Mouse (Mus musculus): Measurements from ENCODE around the gene Psph.

Psph gene

DNA sequence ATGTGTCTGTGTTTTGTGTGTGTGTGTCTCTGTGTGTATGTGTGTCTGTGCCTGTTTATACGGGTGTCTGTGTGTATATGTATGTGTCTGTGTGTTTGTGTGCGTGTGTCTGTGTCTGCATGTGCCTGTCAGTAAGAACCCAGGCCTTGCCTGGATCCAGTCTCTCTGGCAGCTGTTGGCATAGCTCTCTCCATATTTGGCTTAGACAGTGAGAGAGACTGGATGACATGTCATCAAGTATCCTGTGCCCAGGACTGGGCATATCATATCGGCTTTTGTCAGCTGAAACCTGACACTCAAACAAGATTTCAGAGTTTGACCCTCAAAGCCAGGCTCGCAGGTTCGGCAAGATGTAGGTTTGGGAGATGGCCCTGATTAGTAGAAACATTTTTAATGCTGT lies 56.2 kb downstream of the Psph start:
- DNase-seq: no peak

DNA sequence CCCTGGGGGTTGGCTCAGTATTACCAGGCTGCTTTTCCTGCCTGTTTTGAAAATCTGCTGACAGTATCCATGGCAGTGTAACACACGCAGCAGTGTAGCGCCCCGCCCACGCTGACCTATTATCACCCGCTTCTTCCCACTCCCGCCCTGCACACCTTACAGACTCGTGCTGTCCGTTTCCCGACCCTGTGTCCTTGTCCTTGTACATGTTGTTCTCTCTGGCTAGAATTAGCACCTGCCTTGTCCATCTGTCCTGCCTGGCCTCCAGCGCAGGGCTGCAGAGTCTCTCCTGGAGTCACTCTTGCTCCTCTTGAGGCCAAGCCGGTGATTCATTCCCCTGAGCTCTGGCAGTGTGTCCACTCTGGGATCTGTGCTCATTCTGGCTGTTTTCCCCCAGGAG lies 56.9 kb downstream of the Psph start:
- DNase-seq: peak; percentile 51

DNA sequence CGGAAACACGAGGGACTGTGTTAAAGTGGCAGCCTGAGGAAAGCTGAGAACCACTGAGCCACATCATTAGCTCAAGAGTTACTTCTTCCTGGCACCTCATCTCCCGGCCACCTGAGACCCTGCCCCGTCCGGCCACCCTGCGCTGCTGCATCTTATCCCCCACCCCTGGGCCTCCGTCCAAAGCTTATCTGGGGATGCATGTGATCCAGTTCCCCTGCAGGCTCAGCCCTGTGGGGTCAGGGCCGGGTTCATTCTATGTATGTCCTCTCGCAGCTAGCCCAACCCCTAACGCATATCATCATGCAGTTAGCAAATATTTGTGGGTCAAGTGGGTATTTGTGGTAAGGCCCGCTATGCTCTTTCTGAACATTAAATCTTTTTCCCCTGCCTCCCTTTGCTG lies 58.0 kb downstream of the Psph start:
- peak; percentile 41 for DNase-seq

DNA sequence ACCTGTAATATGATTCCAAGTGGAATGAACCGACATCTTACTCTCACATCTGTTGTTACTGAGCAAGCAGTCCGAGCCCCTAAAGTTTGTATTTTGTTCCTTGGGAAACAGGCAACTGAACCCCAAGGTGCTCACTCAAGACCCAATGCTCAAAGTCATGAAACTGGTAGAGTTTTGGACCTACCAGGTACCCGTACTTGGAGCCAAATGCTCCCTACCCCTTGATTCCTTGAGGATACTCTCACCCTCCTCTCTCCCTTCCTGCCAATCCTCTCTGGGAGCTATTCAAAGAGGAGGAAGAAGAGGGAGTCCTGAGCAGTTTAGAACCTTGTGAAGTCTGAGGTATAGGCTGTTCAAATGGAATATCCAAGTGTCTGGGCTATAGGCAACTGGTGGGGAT lies 60.5 kb downstream of the Psph start:
- no peak for DNase-seq

DNA sequence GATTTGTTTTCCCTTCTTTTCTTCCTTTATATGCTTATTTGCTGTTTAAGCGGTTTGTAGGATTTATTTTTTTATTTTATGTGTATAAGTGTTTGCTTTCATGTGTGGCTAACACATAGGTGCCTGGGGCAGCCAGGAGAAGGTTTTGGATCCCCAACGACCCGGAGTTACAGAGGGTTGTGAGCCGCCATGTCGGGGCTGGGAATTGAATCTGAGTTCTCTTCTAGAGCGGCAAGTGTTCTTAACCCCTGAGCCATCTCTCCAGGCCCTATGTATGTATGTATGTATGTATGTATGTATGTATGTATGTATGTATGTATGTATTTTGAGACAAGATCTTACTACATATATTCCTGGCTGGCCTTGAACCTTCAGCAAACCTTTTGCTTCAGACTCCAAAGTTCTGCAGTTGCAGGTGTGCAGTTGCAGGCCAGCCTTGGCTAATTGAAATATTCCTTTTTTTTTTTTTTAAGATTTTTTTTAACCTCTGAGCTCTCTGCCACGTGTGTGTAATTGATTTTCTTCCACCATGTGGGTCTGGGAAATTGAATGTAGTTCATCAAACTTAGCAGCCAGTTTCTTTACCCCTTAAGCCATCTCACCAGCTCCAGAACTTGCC lies 61.4 kb downstream of the Psph start:
- DNase-seq: no peak

DNA sequence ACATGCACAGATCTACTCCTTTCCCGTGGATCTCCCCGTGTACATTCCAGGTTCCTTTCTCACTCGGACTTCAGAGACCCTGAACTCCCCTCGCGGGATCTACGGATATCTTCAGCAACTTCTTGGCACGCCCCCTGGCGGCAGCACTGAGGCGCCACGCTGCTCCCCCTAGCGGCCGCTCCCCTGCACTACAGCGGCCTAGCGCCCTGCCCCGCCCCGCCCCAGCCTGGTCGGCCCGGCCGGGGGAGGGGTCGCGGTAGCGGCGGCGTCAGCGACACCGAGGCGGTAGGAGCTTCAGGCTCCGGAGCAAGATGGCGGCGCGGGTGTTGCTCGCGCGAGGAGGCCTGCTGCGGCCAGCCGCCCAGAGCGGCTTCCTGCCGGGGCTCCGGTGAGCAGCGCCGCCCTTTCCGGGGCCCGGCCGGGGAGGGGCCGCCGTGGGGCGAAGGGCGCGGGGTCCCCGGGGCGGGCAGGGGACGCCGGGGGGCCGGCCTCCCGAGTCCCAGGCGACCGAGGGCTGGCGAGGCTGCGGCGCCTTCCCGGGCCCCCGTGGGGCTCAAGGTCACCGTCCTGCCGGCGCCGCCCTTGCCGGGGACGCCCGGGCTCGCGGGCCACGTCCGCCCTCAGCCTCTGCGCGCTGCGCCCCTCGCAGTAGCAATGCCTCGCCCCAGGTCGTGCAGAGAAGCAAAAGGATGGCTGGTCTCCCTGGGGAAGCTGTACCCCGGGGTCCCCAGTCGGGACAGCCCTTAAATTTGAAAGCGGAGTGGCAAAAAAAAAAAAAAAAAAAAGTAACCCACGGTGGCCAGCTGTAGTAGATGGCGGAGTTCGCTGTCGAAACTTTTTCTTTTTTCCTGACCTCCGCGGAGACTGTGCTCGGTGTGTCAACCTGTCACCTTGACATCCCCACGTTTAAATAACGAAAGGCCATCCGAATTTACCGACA lies 62.1 kb downstream of the Psph start, which contains the start of gene Nipsnap2:
Nipsnap2 (plus strand) TSS at position 230 of the 940 bp plus-strand sequence.
- DNase-seq: peak; percentile 94

DNA sequence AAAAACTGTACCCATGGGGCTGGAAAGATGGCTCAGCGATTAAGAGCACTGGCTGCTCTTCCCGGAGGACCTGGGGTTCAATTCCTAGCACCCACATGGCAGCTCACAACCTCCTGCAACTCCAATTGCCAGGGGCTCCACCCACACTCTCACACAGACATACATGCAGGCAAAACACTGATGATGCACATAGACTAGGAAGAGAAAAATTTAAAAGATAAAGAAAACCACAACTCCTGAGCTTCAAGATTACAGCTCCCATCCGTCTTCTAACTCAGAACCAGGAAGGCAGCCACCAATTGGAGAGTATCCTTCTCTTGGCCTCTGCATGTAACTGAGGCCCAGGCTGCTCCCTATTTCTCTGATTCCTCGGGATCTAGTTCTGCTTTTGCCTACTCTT lies 63.0 kb downstream of the Psph start:
- no peak for DNase-seq

DNA sequence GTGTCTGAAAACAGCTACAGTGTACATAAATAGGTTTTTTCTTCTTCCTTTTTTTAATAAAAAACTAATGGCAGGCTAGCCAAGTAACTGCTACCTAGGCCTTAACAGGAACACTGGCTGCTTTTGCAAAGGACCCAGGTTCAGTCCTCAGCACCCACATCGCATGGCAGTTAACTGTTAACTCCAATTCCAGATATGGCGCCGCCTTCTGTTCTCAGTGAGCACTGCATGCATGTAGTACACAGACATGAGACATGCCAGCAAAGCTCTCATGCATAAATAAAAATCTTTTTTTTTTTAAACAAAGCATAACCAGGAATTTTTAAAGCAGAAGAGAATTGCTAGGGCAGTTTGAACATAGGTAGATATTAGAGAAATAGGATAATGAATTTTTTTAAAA lies 67.1 kb downstream of the Psph start:
- peak; percentile 21 for DNase-seq

DNA sequence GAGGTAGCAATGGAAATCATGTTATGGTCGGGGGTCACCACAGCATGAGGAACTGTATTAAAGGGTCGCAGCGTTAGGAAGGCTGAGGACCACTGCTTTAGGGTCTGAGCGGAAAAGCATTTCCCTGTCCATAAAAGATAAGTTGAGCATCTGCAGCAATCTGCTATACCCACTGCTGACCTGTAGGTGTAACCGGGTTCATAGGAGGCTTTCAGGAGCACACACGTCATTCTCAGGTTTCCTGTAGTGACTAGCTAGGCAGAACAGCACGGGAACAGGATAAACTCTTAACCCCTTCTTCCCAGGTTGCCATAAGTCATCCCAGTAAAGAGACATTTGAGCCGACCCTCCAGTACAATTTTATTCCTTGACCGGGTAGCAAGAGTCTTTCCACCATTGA lies 70.2 kb downstream of the Psph start:
- DNase-seq: no peak

Data from kidney, postnatal 10 days (tissue).